Mouse (Mus musculus): Measurements from ENCODE around the gene Tbc1d22a. TPM values are rescaled to one million over a fixed set of nuclear protein-coding genes. Genes with fewer than 3 reads are reported as not detected.

The Tbc1d22a gene
- polyA plus RNA-seq, 1 experiment: 30.5 TPM

- Histone ChIP-seq H3K79me2 (ENCODE audit: control insufficient read depth, insufficient read depth) (no peaks in the 10 kb centered on the region), H3K4me2 (ENCODE audit: low read depth) (no peak overlapping the region), H3K4me3 (no peak overlapping the region), H3ac (ENCODE audit: control insufficient read depth, insufficient read length) (no peak overlapping the region), H3K36me3 (ENCODE audit: control insufficient read depth, insufficient read depth) (no peaks in the 10 kb centered on the region), H3K27me3 (ENCODE audit: control insufficient read depth, insufficient read depth, insufficient read length) (no peaks in the 10 kb centered on the region)
- no peak for TF ChIP-seq USF1 (IDR thresholded peaks at IDR 0.05; ENCODE audit: low read depth)
- TF ChIP-seq E2F4 (IDR thresholded peaks at IDR 0.05; ENCODE audit: insufficient read depth): no peak
- TF ChIP-seq POLR2A (IDR thresholded peaks at IDR 0.05; ENCODE audit: insufficient read length, low read depth): no peak
- TF ChIP-seq TCF3 (IDR thresholded peaks at IDR 0.05; ENCODE audit: insufficient read length, low read depth): no peak
- TF ChIP-seq CEBPB (IDR thresholded peaks at IDR 0.05; ENCODE audit: insufficient read depth, poor library complexity, severe bottlenecking): no peak
- no peak for TF ChIP-seq MYOD1 (IDR thresholded peaks at IDR 0.05; ENCODE audit: control insufficient read depth in 1 of 3, insufficient read length in 2 of 3, low read depth in 2 of 3)
- TF ChIP-seq MYOG (IDR thresholded peaks at IDR 0.05; ENCODE audit: control insufficient read depth in 1 of 3, insufficient read depth in 1 of 3, insufficient read length in 2 of 3, low read depth in 2 of 3): no peak
- TF ChIP-seq TCF12 (IDR thresholded peaks at IDR 0.05; ENCODE audit: insufficient read depth, poor library complexity, severe bottlenecking): no peak
- TF ChIP-seq REST (IDR thresholded peaks at IDR 0.05; ENCODE audit: insufficient read depth, insufficient read length): no peak
- no peak for TF ChIP-seq POLR2AphosphoS2 (IDR thresholded peaks at IDR 0.05; ENCODE audit: insufficient read length, low read depth)
- TF ChIP-seq SRF (IDR thresholded peaks at IDR 0.05; ENCODE audit: control insufficient read depth, insufficient read length, low read depth): no peak
- TF ChIP-seq MAX (IDR thresholded peaks at IDR 0.05; ENCODE audit: low read depth): no peak
Measured at GRCm38 (mm10) chr15:86366726-86367125, 152.5 kb downstream of the Tbc1d22a start.

GRCm38 (mm10) chr15:86367247-86367646, 153.0 kb downstream of the Tbc1d22a start:
- TF ChIP-seq USF1 (IDR thresholded peaks at IDR 0.05; ENCODE audit: low read depth) (no peak), MYOD1 (IDR thresholded peaks at IDR 0.05; ENCODE audit: control insufficient read depth in 1 of 3, insufficient read length in 2 of 3, low read depth in 2 of 3) (no peak), TCF3 (IDR thresholded peaks at IDR 0.05; ENCODE audit: insufficient read length, low read depth) (no peak), POLR2A (IDR thresholded peaks at IDR 0.05; ENCODE audit: insufficient read length, low read depth) (no peak), MAX (IDR thresholded peaks at IDR 0.05; ENCODE audit: low read depth) (no peak), MYOG (IDR thresholded peaks at IDR 0.05; ENCODE audit: control insufficient read depth in 1 of 3, insufficient read depth in 1 of 3, insufficient read length in 2 of 3, low read depth in 2 of 3) (no peak), REST (IDR thresholded peaks at IDR 0.05; ENCODE audit: insufficient read depth, insufficient read length) (no peak), CEBPB (IDR thresholded peaks at IDR 0.05; ENCODE audit: insufficient read depth, poor library complexity, severe bottlenecking) (no peak), POLR2AphosphoS2 (IDR thresholded peaks at IDR 0.05; ENCODE audit: insufficient read length, low read depth) (no peak)

GRCm38 (mm10) chr15:86370846-86371245, 156.6 kb downstream of the Tbc1d22a start:
- Histone ChIP-seq H3K4me2 (ENCODE audit: low read depth) (no peak overlapping the region), H3K79me2 (ENCODE audit: control insufficient read depth, insufficient read depth) (no peaks in the 10 kb centered on the region), H3ac (ENCODE audit: control insufficient read depth, insufficient read length) (no peak overlapping the region), H3K36me3 (ENCODE audit: control insufficient read depth, insufficient read depth) (no peaks in the 10 kb centered on the region), H3K27me3 (ENCODE audit: control insufficient read depth, insufficient read depth, insufficient read length) (no peaks in the 10 kb centered on the region), H3K4me3 (no peak overlapping the region)
- TF ChIP-seq USF1 (IDR thresholded peaks at IDR 0.05; ENCODE audit: low read depth) (no peak), MYOD1 (IDR thresholded peaks at IDR 0.05; ENCODE audit: control insufficient read depth in 1 of 3, insufficient read length in 2 of 3, low read depth in 2 of 3) (no peak), POLR2A (IDR thresholded peaks at IDR 0.05; ENCODE audit: insufficient read length, low read depth) (no peak), TCF12 (IDR thresholded peaks at IDR 0.05; ENCODE audit: insufficient read depth, poor library complexity, severe bottlenecking) (no peak), POLR2AphosphoS2 (IDR thresholded peaks at IDR 0.05; ENCODE audit: insufficient read length, low read depth) (no peak), CEBPB (IDR thresholded peaks at IDR 0.05; ENCODE audit: insufficient read depth, poor library complexity, severe bottlenecking) (no peak), MAX (IDR thresholded peaks at IDR 0.05; ENCODE audit: low read depth) (no peak), REST (IDR thresholded peaks at IDR 0.05; ENCODE audit: insufficient read depth, insufficient read length) (no peak), MYOG (IDR thresholded peaks at IDR 0.05; ENCODE audit: control insufficient read depth in 1 of 3, insufficient read depth in 1 of 3, insufficient read length in 2 of 3, low read depth in 2 of 3) (no peak), TCF3 (IDR thresholded peaks at IDR 0.05; ENCODE audit: insufficient read length, low read depth) (no peak), SRF (IDR thresholded peaks at IDR 0.05; ENCODE audit: control insufficient read depth, insufficient read length, low read depth) (no peak), E2F4 (IDR thresholded peaks at IDR 0.05; ENCODE audit: insufficient read depth) (no peak)

More at GRCm38 (mm10) chr15:86367247-86367646, 153.0 kb downstream of the Tbc1d22a start:
- H3K4me2 ChIP-seq (ENCODE audit: low read depth): no peak overlapping the region
- H3K27me3 ChIP-seq (ENCODE audit: control insufficient read depth, insufficient read depth, insufficient read length): no peaks in the 10 kb centered on the region
- H3K79me2 ChIP-seq (ENCODE audit: control insufficient read depth, insufficient read depth): no peaks in the 10 kb centered on the region
- no peak overlapping the region for H3ac ChIP-seq (ENCODE audit: control insufficient read depth, insufficient read length)
- H3K36me3 ChIP-seq (ENCODE audit: control insufficient read depth, insufficient read depth): no peaks in the 10 kb centered on the region
- H3K4me3 ChIP-seq: no peak overlapping the region

- Histone ChIP-seq H3K36me3 (ENCODE audit: control insufficient read depth, insufficient read depth) (no peaks in the 10 kb centered on the region), H3K27me3 (ENCODE audit: control insufficient read depth, insufficient read depth, insufficient read length) (no peaks in the 10 kb centered on the region), H3K4me2 (ENCODE audit: low read depth) (no peak overlapping the region), H3K79me2 (ENCODE audit: control insufficient read depth, insufficient read depth) (no peaks in the 10 kb centered on the region), H3K4me3 (no peak overlapping the region), H3ac (ENCODE audit: control insufficient read depth, insufficient read length) (no peak overlapping the region)
- TF ChIP-seq TCF3 (IDR thresholded peaks at IDR 0.05; ENCODE audit: insufficient read length, low read depth) (no peak), MYOD1 (IDR thresholded peaks at IDR 0.05; ENCODE audit: control insufficient read depth in 1 of 3, insufficient read length in 2 of 3, low read depth in 2 of 3) (no peak), POLR2AphosphoS2 (IDR thresholded peaks at IDR 0.05; ENCODE audit: insufficient read length, low read depth) (no peak)
Measured at GRCm38 (mm10) chr15:86375262-86375661, 161.0 kb downstream of the Tbc1d22a start.

GRCm38 (mm10) chr15:86375860-86376394, 161.7 kb downstream of the Tbc1d22a start:
- Histone ChIP-seq H3ac (ENCODE audit: control insufficient read depth, insufficient read length) (no peak overlapping the region), H3K79me2 (ENCODE audit: control insufficient read depth, insufficient read depth) (no peaks in the 10 kb centered on the region)

More at GRCm38 (mm10) chr15:86375860-86376394, 161.7 kb downstream of the Tbc1d22a start:
- no peaks in the 10 kb centered on the region for H3K36me3 ChIP-seq (ENCODE audit: control insufficient read depth, insufficient read depth)
- no peak overlapping the region for H3K4me3 ChIP-seq
- TF ChIP-seq POLR2A (IDR thresholded peaks at IDR 0.05; ENCODE audit: insufficient read length, low read depth): no peak
- TF ChIP-seq MYOG (IDR thresholded peaks at IDR 0.05; ENCODE audit: control insufficient read depth in 1 of 3, insufficient read depth in 1 of 3, insufficient read length in 2 of 3, low read depth in 2 of 3): no peak
- no peak for TF ChIP-seq MYOD1 (IDR thresholded peaks at IDR 0.05; ENCODE audit: control insufficient read depth in 1 of 3, insufficient read length in 2 of 3, low read depth in 2 of 3)
- no peak for TF ChIP-seq POLR2AphosphoS2 (IDR thresholded peaks at IDR 0.05; ENCODE audit: insufficient read length, low read depth)
- no peak for TF ChIP-seq TCF12 (IDR thresholded peaks at IDR 0.05; ENCODE audit: insufficient read depth, poor library complexity, severe bottlenecking)
- TF ChIP-seq USF1 (IDR thresholded peaks at IDR 0.05; ENCODE audit: low read depth): no peak
- TF ChIP-seq SRF (IDR thresholded peaks at IDR 0.05; ENCODE audit: control insufficient read depth, insufficient read length, low read depth): no peak
- TF ChIP-seq E2F4 (IDR thresholded peaks at IDR 0.05; ENCODE audit: insufficient read depth): no peak
- TF ChIP-seq MAX (IDR thresholded peaks at IDR 0.05; ENCODE audit: low read depth): no peak
- no peak for TF ChIP-seq REST (IDR thresholded peaks at IDR 0.05; ENCODE audit: insufficient read depth, insufficient read length)
- no peak for TF ChIP-seq CEBPB (IDR thresholded peaks at IDR 0.05; ENCODE audit: insufficient read depth, poor library complexity, severe bottlenecking)
- no peak for TF ChIP-seq TCF3 (IDR thresholded peaks at IDR 0.05; ENCODE audit: insufficient read length, low read depth)
- no peaks in the 10 kb centered on the region for H3K27me3 ChIP-seq (ENCODE audit: control insufficient read depth, insufficient read depth, insufficient read length)
- H3K4me2 ChIP-seq (ENCODE audit: low read depth): no peak overlapping the region
